Mouse (Mus musculus) frontal cortex, postnatal 14 days (tissue): ENCODE measurements around the gene Cnksr3.

Experiments used
- DNase-seq, 2 experiments: peaks; one replicate each; pipeline ENCODE4 v3.0.0; 2022; ENCODE audit warnings: low spot score in 2 of 2

Cnksr3 gene

DNA sequence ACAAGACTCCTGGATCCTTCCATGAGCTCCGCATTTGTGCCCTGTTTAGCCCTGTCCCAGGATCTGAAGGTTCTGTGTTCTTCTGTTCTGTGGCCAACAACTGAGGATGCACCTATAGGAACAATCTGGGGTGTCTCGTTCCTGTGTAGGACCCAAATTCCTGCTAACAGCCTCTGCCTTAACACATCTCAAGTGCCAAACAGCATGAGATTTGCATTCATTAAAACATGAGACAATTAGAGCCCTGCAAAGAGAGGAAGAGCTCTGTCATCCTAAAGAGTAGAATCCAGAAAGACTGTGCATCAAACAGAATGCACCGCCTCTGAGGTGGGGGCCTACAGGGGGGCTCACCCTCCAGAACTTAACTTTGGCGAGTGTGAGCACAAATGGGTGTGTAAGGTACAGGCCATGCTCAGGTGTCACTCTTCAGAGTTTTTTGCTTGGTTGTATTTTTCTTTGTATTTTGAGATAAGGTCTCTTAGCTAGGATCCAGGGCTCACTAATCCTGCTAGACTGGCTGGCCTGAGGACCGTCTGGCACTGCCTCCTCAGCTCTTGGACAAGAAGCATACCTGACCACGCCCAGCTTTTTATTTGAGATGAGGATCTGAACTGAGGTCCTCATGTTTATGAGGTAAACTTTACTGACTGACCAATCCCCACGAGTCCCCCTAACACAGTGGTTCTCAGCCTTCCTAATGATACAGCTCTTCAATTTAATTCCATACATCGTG lies 15.2 kb downstream of the Cnksr3 start:
- DNase-seq = no peak

GRCm38 (mm10) chr10:7195927-7196326 lies 16.1 kb downstream of the Cnksr3 start:
- no peak for DNase-seq

DNA sequence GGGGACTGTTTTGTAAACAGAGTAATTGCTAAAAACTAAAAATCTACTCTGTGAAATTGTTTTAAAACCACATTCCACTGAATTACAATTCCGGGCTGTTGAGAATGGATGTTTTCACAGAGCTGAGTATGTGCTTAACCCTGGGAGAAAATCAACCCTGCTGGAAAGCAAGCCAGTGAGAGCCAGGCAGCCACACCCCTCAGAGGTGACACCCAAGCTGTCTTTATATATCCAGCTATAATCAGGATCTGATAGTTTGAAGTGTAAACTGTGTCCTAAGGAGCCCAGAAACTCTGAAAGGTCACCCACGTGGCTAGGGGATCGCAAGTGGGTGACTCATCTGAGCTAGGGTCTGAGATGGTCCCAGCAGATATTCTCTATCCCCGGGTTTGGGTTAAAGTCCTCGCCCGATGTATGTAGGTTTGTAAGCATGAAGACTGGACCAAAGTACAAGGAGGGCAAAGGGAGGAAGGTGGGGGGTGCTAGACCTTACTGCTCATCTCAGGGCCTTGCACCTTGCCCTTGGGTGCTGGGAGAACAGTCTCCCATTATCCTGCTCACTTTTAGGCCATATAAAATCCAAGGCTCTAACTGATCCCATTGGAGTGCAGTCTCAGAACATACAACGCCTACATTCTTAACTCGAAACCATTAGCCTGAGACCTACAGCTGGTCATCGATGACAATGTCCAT lies 20.2 kb downstream of the Cnksr3 start:
- DNase-seq = no peak

- no peak for DNase-seq
These were observed 22.8 kb downstream of the Cnksr3 start for GRCm38 (mm10) chr10:7189194-7189593.

GRCm38 (mm10) chr10:7187881-7188280 lies 24.2 kb downstream of the Cnksr3 start:
- no peak for DNase-seq

GRCm38 (mm10) chr10:7186992-7187391 lies 25.0 kb downstream of the Cnksr3 start:
- DNase-seq = no peak

GRCm38 (mm10) chr10:7186018-7186417 lies 26.0 kb downstream of the Cnksr3 start:
- no peak for DNase-seq

DNA sequence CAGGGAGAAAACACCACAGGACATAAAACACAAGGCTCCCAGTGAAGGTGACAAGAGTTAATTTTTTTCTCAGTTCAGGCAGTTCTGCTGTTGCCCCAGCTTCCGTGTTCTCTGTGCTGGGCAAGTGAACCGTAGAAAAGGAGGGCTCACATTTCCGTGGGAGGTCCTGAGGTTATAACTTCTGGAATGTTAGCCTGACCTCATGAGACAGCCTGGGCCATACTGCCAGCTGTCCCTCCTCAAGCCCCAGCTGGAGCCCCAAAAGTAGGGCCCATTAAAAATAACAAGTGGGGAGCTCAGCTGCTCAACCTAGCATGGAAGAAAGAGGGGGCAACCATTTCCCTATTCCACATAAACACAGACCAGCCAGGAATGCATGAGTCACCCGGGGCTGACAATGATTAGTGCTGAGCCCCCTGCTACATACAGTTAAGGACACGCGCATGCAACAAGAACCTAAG lies 28.8 kb downstream of the Cnksr3 start:
- DNase-seq = no peak

DNA sequence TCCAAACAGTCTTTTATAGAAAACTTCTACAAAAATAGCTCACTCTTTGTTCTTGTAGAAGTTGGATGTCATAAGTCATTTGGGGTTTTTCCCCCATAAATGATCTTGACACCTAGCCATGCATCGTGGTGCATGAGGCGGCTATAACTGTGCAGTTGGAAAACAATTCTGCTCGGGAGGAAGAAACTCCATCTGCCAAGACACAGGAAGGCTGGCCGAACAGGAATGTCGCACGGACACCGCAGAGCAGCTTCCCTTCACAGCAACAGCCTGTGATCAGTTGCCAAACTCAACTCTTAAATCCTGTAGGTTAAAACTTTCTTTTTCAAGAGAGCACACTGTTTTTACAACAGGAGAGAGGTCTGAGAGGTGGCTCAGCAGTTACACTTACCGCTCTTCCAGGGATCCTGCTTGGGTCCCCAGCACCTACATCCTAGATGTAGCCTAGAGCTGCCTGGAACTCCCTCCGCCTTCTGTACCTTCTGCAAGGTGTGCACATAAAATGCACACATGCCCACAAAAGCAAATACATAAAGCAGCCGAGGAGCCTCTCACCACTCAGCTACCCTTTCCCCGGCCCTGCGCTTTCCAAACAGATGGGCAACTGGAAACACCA lies 29.4 kb downstream of the Cnksr3 start:
- no peak for DNase-seq

DNA sequence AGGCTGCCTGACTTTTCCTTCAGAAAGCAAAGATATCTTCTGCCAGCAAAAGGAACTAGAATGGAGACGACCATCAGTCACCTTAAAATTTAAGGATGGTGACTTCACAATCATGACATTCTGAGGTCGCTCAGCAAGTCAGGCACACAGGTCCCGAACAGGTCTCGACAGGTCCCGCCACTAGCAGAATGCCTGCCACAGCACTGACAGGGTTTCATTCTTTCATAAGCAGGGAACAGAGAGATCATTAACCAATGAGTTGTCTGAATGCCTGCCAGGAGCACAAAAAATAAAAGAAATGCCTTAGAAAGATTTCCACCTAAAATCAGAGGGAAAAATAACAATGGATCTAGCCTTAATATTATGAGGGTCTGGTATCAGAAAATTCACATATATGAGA lies 31.7 kb downstream of the Cnksr3 start:
- no peak for DNase-seq

DNA sequence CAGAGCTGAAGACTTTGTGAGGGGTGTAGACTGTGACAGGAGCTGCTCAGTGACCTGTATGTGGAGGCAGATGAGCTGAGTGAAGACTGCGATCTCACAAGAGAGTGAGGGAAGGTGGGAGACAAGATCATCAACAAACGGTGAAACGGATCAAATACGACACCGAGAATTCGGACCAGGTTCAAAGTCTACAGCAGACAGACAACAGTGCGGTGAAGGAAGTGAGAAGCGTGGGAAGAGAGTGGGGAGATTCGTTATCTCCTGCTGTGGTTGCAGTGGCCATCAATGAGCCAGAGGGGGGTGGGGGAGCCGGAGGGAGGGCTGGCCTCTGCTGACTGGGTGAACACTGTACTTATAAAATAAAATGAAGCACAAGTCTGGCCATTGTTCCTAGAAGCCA lies 33.5 kb downstream of the Cnksr3 start:
- DNase-seq = no peak

DNA sequence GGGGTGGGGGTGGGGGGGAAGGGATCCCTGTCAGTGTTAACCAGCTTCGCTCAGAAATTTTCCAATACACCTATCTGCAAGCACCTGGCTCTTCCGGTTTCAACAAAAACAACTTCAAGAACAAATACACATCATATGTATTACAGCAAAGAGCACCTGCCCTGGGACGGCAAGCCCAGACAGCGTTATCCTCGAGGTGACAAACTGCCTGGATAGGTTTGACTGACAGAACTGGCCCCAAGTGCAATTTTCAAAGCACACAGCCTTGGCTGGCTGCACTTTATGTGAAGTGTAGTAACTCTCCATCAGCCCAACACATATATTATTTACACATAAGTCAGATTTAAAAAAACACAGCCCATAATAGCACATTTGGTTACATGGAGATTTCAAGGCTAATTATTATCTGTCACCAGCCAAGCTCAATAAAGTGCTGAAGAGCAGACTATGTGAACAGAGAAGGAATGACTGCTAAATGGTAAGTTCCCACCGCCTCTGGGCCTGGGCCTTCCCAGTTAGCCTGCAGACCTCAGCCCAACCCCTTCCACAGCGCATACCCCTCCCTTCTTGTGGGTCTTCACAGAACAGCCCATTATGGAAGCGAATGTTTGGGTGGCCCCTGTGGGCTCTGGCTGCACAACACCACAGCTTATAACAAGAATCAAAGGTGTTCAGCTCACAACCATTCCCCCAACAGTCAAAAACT lies 35.7 kb downstream of the Cnksr3 start:
- DNase-seq = no peak

- no peak for DNase-seq
These were observed 37.6 kb downstream of the Cnksr3 start for GRCm38 (mm10) chr10:7174480-7174879.

DNA sequence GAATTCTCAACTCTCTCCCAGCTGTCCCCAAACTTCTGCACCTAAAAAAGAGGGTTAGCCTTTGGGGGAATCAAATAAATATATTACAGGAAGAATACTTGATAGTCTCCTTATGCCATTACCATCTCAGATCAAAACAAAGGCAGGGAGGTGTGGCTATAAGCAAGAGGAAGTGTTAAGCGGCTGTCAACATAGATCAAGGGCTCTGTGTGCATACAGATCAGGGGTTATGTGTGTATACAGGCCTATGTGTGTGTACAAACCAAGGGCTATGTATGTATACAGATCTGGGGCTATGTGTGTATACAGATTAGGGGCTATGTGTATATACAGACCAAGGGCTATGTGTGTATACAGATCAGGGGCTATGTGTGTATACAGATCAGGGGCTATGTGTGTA lies 38.9 kb downstream of the Cnksr3 start:
- no peak for DNase-seq

DNA sequence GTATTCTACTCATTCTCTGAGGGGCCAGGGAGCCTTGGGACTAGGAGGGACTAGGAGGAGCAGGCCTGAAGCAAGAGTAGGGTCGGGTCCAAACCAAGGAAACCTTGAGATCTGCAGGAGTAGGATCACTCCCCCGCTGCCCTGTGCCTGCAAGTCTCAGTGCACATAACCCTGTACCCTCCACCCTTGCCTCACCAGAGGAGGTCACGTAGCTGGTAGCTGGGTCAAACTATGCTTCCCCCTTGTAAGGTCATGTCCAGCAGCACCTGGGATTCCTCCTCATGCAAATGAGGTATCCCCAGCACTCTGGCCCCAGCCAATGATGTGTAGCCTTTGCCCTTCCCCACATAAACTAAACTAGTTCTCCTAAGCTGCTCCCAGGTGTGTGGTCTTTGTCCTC lies 41.6 kb downstream of the Cnksr3 start:
- DNase-seq = no peak

GRCm38 (mm10) chr10:7163031-7163430 lies 49.0 kb downstream of the Cnksr3 start:
- DNase-seq = no peak

DNA sequence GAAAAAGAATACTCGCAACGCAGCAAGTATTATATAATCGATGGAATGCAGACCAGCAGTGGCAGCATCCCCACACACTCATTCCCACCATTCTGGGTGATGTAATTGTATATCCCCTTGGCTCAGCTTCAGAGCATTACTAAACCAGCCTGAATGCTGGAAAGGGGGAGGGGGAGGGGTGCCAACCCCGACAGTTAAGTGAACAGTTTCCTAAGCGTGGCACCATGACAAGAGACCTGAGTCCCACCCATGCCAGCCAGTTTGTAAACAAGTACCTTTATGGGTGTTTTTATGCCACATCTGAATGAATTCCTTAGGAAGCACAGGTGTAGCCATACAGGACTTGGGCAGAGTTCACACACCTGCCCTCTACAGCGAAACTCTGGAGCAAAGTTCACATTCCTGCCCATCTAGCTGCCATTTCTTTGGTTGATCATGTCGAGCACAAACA lies 53.0 kb downstream of the Cnksr3 start:
- no peak for DNase-seq

- DNase-seq = no peak
These were observed 53.6 kb downstream of the Cnksr3 start for GRCm38 (mm10) chr10:7158285-7159060.

DNA sequence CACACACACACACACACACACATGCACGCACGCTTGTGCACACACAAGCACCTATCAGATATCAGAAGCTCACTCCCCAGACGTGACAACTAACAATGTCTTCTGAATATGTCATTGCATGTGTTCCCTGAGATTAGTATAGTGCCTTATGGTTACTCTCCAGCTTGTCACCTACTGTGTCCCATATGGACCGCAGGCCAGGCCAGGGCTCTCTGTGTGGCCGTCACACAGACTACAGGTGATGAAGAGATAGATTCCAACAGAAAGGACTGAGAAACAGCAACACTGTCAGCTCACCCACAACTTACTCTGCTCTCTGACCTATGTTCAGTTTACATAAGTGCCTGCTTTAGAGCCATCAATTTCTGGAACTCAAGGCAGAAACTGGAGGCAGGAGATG lies 57.2 kb downstream of the Cnksr3 start:
- no peak for DNase-seq

- DNase-seq = no peak
These were observed 59.1 kb downstream of the Cnksr3 start for GRCm38 (mm10) chr10:7152926-7153325.
